Comparison of ENCODE assay signal across 16 mouse cellular contexts in the genomic region with DNA sequence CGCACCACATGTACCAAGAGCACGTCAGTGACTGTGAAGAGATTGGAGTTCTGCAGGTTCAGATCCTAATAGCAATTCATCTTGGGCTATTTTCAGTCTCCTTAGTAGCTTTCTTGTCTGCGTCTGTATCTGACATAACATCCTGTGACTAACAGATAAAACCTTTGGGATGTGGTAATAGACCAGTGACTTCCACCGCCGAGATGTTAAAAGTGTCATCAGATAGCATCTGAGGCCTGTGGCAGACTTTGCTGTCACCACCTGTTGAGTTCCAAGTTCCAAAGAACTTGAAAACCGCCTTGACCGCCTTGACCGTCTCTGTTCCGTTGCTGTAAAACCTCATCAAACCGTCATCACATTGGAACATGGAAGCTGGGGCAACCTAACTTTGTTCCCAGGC. TPM values are rescaled to one million over a fixed set of nuclear protein-coding genes. Genes with fewer than 3 reads are reported as not detected.
"Had no signal": no experiment of that assay in that cellular context is flagged by ENCODE, and none has a peak within 500 bp of the region (broad histone marks: within the 10 kb centered on the region; RNA-seq: fewer than 3 reads in every experiment).

No protein-coding gene starts in this region.

- H3K9ac ChIP-seq: limb, embryonic 12.5 days; liver, embryonic 14.5 days; midbrain, embryonic 15.5 days had no signal

- H3K27me3 ChIP-seq: limb, embryonic 12.5 days had no signal

- ATAC-seq: midbrain, embryonic 15.5 days had no signal

- H3K4me2 ChIP-seq: limb, embryonic 12.5 days; midbrain, embryonic 11.5 days; midbrain, embryonic 15.5 days had no signal

- H3K9me3 ChIP-seq: limb, embryonic 12.5 days; megakaryocyte, embryonic 14.5 days; midbrain, embryonic 15.5 days had no signal

- H3K36me3 ChIP-seq: limb, embryonic 12.5 days; midbrain, embryonic 15.5 days had no signal

- DNase-seq: kidney, adult 18-20 months; kidney, postnatal 10 days; kidney, postnatal 4 days; lung, adult 18-20 months; lung, postnatal 36 days; right cerebral cortex, adult 18-20 months; right cerebral cortex, postnatal 25 days; thymus, adult 18-20 months; thymus, postnatal 25 days had no signal

- H3K4me3 ChIP-seq: left cerebral cortex, adult 2 months; limb, embryonic 12.5 days; megakaryocyte, embryonic 14.5 days; midbrain, embryonic 15.5 days had no signal

- H3K27ac ChIP-seq: left cerebral cortex, adult 2 months; limb, embryonic 12.5 days; liver, embryonic 14.5 days; midbrain, embryonic 15.5 days had no signal

RNA-seq across cellular contexts. Expression of gene 4932438H23Rik, which starts 31.1 kb away (rescaled TPM):
- total RNA-seq: liver, adult 2 months had no signal
- polyA plus RNA-seq: limb, embryonic 12.5 days; liver, adult 2 months; liver, embryonic 14.5 days; midbrain, embryonic 11.5 days had no signal
